Mouse (Mus musculus): ENCODE measurements around the gene Gm44805. TPM values are rescaled to one million over a fixed set of nuclear protein-coding genes. Genes with fewer than 3 reads are reported as not detected.

Gm44805 gene
- total and polyA plus RNA-seq, 2 experiments from 2014 or later = not detected

GRCm38 (mm10) chr7:19713598-19713997, 32.4 kb upstream of the Gm44805 start:
- 87% methylated on average over 9 of the region's 9 CpGs for WGBS
- no peak overlapping the region for H3K9ac ChIP-seq (replicated peaks; ENCODE audit: low read length, poor library complexity, severe bottlenecking)

GRCm38 (mm10) chr7:19713196-19713595, 32.0 kb upstream of the Gm44805 start:
- no peak for ATAC-seq (ENCODE audit: low FRiP score)
- no peak overlapping the region for H3K27ac ChIP-seq (ENCODE audit: low read depth, low read length)

More at GRCm38 (mm10) chr7:19713598-19713997, 32.4 kb upstream of the Gm44805 start:
- Histone ChIP-seq H3K27me3 (ENCODE audit: insufficient read depth, low read length) (no peaks in the 10 kb centered on the region), H3K27ac (ENCODE audit: low read depth, low read length) (no peak overlapping the region), H3K4me3 (ENCODE audit: low read depth, low read length) (no peak overlapping the region), H3K4me1 (ENCODE audit: insufficient read depth, low read length) (no peaks in the 10 kb centered on the region; the same call in 1 of the 2 replicates), H3K9me3 (ENCODE audit: low read length) (no peaks in the 10 kb centered on the region), H3K4me2 (ENCODE audit: low read depth, low read length, poor library complexity, severe bottlenecking) (no peak overlapping the region), H3K36me3 (ENCODE audit: insufficient read depth, low read length) (peaks cover 27% of the 10 kb centered on the region)
- TF ChIP-seq CTCF (IDR thresholded peaks at IDR 0.05) = no peak
- DNase-seq (ENCODE audit: low spot score) (no peak), ATAC-seq (ENCODE audit: low FRiP score) (no peak)

GRCm38 (mm10) chr7:19712414-19712813, 31.2 kb upstream of the Gm44805 start:
- ATAC-seq (ENCODE audit: low FRiP score) (no peak), DNase-seq (ENCODE audit: low spot score) (peak; percentile 17)
- peak; percentile 70 for TF ChIP-seq CTCF (IDR thresholded peaks at IDR 0.05)
- Histone ChIP-seq H3K36me3 (ENCODE audit: insufficient read depth, low read length) (peaks cover 28% of the 10 kb centered on the region), H3K27ac (ENCODE audit: low read depth, low read length) (no peak overlapping the region), H3K9ac (replicated peaks; ENCODE audit: low read length, poor library complexity, severe bottlenecking) (no peak overlapping the region), H3K4me3 (ENCODE audit: low read depth, low read length) (no peak overlapping the region), H3K4me1 (ENCODE audit: insufficient read depth, low read length) (no peaks in the 10 kb centered on the region; the same call in 1 of the 2 replicates), H3K27me3 (ENCODE audit: insufficient read depth, low read length) (no peaks in the 10 kb centered on the region), H3K9me3 (ENCODE audit: low read length) (no peaks in the 10 kb centered on the region), H3K4me2 (ENCODE audit: low read depth, low read length, poor library complexity, severe bottlenecking) (no peak overlapping the region)
- WGBS = 69% methylated on average over 4 of the region's 4 CpGs

More at GRCm38 (mm10) chr7:19713196-19713595, 32.0 kb upstream of the Gm44805 start:
- peak; percentile 16 for DNase-seq (ENCODE audit: low spot score)
- 55% methylated on average over 4 of the region's 4 CpGs for WGBS
- Histone ChIP-seq H3K4me1 (ENCODE audit: insufficient read depth, low read length) (no peaks in the 10 kb centered on the region; the same call in 1 of the 2 replicates), H3K27me3 (ENCODE audit: insufficient read depth, low read length) (no peaks in the 10 kb centered on the region), H3K9me3 (ENCODE audit: low read length) (no peaks in the 10 kb centered on the region), H3K36me3 (ENCODE audit: insufficient read depth, low read length) (peaks cover 28% of the 10 kb centered on the region), H3K9ac (replicated peaks; ENCODE audit: low read length, poor library complexity, severe bottlenecking) (no peak overlapping the region), H3K4me2 (ENCODE audit: low read depth, low read length, poor library complexity, severe bottlenecking) (no peak overlapping the region), H3K4me3 (ENCODE audit: low read depth, low read length) (no peak overlapping the region)
- peak; percentile 63 for TF ChIP-seq CTCF (IDR thresholded peaks at IDR 0.05)

- Histone ChIP-seq H3K4me3 (ENCODE audit: low read depth, low read length) (no peak overlapping the region), H3K36me3 (ENCODE audit: insufficient read depth, low read length) (peaks cover 33% of the 10 kb centered on the region), H3K4me1 (ENCODE audit: insufficient read depth, low read length) (no peaks in the 10 kb centered on the region), H3K4me2 (ENCODE audit: low read depth, low read length, poor library complexity, severe bottlenecking) (no peak overlapping the region), H3K27ac (ENCODE audit: low read depth, low read length) (no peak overlapping the region), H3K9ac (replicated peaks; ENCODE audit: low read length, poor library complexity, severe bottlenecking) (no peak overlapping the region), H3K9me3 (ENCODE audit: low read length) (no peaks in the 10 kb centered on the region), H3K27me3 (ENCODE audit: insufficient read depth, low read length) (no peaks in the 10 kb centered on the region)
- DNase-seq (ENCODE audit: low spot score) = no peak
- no peak for ATAC-seq (ENCODE audit: low FRiP score)
- 96% methylated on average over 10 of the region's 10 CpGs for WGBS
- no peak for TF ChIP-seq CTCF (IDR thresholded peaks at IDR 0.05)
Observed at GRCm38 (mm10) chr7:19710650-19711049, 29.4 kb upstream of the Gm44805 start.

GRCm38 (mm10) chr7:19705271-19705670, 24.0 kb upstream of the Gm44805 start:
- no peak for ATAC-seq (ENCODE audit: low FRiP score)
- Histone ChIP-seq H3K9ac (replicated peaks; ENCODE audit: low read length, poor library complexity, severe bottlenecking) (no peak overlapping the region), H3K9me3 (ENCODE audit: low read length) (no peaks in the 10 kb centered on the region), H3K27me3 (ENCODE audit: insufficient read depth, low read length) (no peaks in the 10 kb centered on the region), H3K36me3 (ENCODE audit: insufficient read depth, low read length) (peaks cover 49% of the 10 kb centered on the region), H3K27ac (ENCODE audit: low read depth, low read length) (no peak overlapping the region), H3K4me2 (ENCODE audit: low read depth, low read length, poor library complexity, severe bottlenecking) (no peak overlapping the region), H3K4me3 (ENCODE audit: low read depth, low read length) (no peak overlapping the region), H3K4me1 (ENCODE audit: insufficient read depth, low read length) (no peaks in the 10 kb centered on the region)
- WGBS = 95% methylated on average over 7 of the region's 7 CpGs
- TF ChIP-seq CTCF (IDR thresholded peaks at IDR 0.05) = no peak
- no peak for DNase-seq (ENCODE audit: low spot score)

- Histone ChIP-seq H3K4me3 (ENCODE audit: low read depth, low read length) (no peak overlapping the region), H3K27ac (ENCODE audit: low read depth, low read length) (no peak overlapping the region), H3K9me3 (ENCODE audit: low read length) (no peaks in the 10 kb centered on the region), H3K36me3 (ENCODE audit: insufficient read depth, low read length) (peaks cover 45% of the 10 kb centered on the region), H3K9ac (replicated peaks; ENCODE audit: low read length, poor library complexity, severe bottlenecking) (no peak overlapping the region), H3K4me1 (ENCODE audit: insufficient read depth, low read length) (no peaks in the 10 kb centered on the region), H3K4me2 (ENCODE audit: low read depth, low read length, poor library complexity, severe bottlenecking) (no peak overlapping the region), H3K27me3 (ENCODE audit: insufficient read depth, low read length) (no peaks in the 10 kb centered on the region)
- DNase-seq (ENCODE audit: low spot score) (no peak), ATAC-seq (ENCODE audit: low FRiP score) (no peak)
- TF ChIP-seq CTCF (IDR thresholded peaks at IDR 0.05) = no peak
- 97% methylated on average over 4 of the region's 4 CpGs for WGBS
Observed at GRCm38 (mm10) chr7:19704475-19704874, 23.3 kb upstream of the Gm44805 start.
